ENCODE assay signal across 21 mouse cellular contexts in the genomic region with DNA sequence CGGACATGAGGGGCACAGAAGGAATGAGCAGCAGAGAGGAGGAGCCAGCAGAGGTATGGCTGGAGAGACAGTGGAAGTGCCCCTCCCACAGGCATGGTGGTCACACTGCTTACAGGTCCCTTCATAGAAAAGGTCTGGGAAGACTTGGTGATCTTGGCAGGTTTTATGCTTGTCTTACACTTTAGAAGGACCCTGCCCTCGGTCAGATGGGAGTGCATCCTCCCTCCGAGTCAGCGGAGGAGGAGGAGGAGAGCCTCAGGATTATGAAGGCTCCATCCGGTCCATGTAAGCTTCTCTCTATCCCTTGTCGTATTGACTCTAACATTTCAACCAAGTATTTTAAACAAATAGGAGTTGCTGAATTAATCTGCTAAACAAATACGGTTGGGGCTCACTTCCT.
DNase-seq lines count a peak whose midpoint lies in the region; ATAC-seq and TF ChIP-seq lines count a peak whose summit lies in the region.
"Had no signal": no experiment of that assay in that cellular context is flagged by ENCODE, and none has a peak within 500 bp of the region (broad histone marks: within the 10 kb centered on the region; RNA-seq: fewer than 3 reads in every experiment).

No protein-coding gene starts in this region.

- H3K4me1 ChIP-seq in kidney, embryonic 14.5 days (ENCODE audit: control insufficient read depth, insufficient read depth, low read length): peaks cover 26% of the 10 kb centered on the region; the same call in 1 of the 2 replicates
- H3K4me1 ChIP-seq in neural tube, embryonic 13.5 days (replicated peaks): peaks cover 14% of the 10 kb centered on the region
- H3K4me1 ChIP-seq in limb, embryonic 12.5 days (replicated peaks): peaks cover 40% of the 10 kb centered on the region
- no peaks in the 10 kb centered on the region for H3K4me1 ChIP-seq in cerebellum, adult 2 months (ENCODE audit: control insufficient read depth, insufficient read depth, low read length)
- peaks cover 6% of the 10 kb centered on the region; the same call in 1 of the 2 replicates for H3K4me1 ChIP-seq in midbrain, embryonic 14.5 days (ENCODE audit: control insufficient read depth, insufficient read depth, low read length)

- H3K4me3 ChIP-seq in kidney, embryonic 14.5 days (ENCODE audit: low read length): no peak overlapping the region
- H3K4me3 ChIP-seq in neural tube, embryonic 13.5 days: no peak overlapping the region
- no peak overlapping the region for H3K4me3 ChIP-seq in limb, embryonic 12.5 days (replicated peaks)
- H3K4me3 ChIP-seq in cerebellum, adult 2 months (replicated peaks; ENCODE audit: insufficient read depth, low read depth, low read length): no peak overlapping the region
- no peak overlapping the region for H3K4me3 ChIP-seq in midbrain, embryonic 14.5 days (replicated peaks; ENCODE audit: low read depth, low read length)
- H3K4me3 ChIP-seq: erythroblast, embryonic 14.5 days; forebrain, embryonic 12.5 days; heart, embryonic 15.5 days; hindbrain, embryonic 13.5 days; midbrain, embryonic 12.5 days; neural tube, embryonic 12.5 days had no signal

- peaks cover 3% of the 10 kb centered on the region; the same call in 1 of the 2 replicates for H3K36me3 ChIP-seq in kidney, embryonic 14.5 days (ENCODE audit: control insufficient read depth, insufficient read depth, low read length)
- peaks cover 6% of the 10 kb centered on the region; the same call in 1 of the 2 replicates for H3K36me3 ChIP-seq in neural tube, embryonic 13.5 days
- H3K36me3 ChIP-seq in limb, embryonic 12.5 days: peaks cover 55% of the 10 kb centered on the region
- H3K36me3 ChIP-seq in midbrain, embryonic 14.5 days (ENCODE audit: control insufficient read depth, insufficient read depth, low read length): no peaks in the 10 kb centered on the region

- no peaks in the 10 kb centered on the region for H3K27me3 ChIP-seq in kidney, embryonic 14.5 days (ENCODE audit: control insufficient read depth, insufficient read depth, low read length)
- no peaks in the 10 kb centered on the region for H3K27me3 ChIP-seq in neural tube, embryonic 13.5 days
- H3K27me3 ChIP-seq in limb, embryonic 12.5 days: no peaks in the 10 kb centered on the region
- H3K27me3 ChIP-seq in cerebellum, adult 2 months (ENCODE audit: control insufficient read depth, insufficient read depth, low read length): no peaks in the 10 kb centered on the region
- H3K27me3 ChIP-seq in midbrain, embryonic 14.5 days (ENCODE audit: control insufficient read depth, insufficient read depth, low read length): no peaks in the 10 kb centered on the region
- H3K27me3 ChIP-seq: forebrain, embryonic 12.5 days; heart, embryonic 15.5 days; hindbrain, embryonic 13.5 days; midbrain, embryonic 12.5 days; neural tube, embryonic 12.5 days had no signal

- peak; percentile 67; the same call in 1 of the 2 replicates for ATAC-seq in kidney, embryonic 14.5 days (ENCODE audit: low FRiP score, low TSS enrichment)
- ATAC-seq in neural tube, embryonic 13.5 days (ENCODE audit: low read depth): peak; percentile 41
- no peak for ATAC-seq in limb, embryonic 12.5 days (ENCODE audit: insufficient number of reproducible peaks, insufficient read depth, low FRiP score, low TSS enrichment, low read depth)
- no peak for ATAC-seq in midbrain, embryonic 14.5 days (ENCODE audit: low FRiP score, low TSS enrichment)

- peak overlapping the region; percentile 7; the same call in 1 of the 2 replicates for H3K27ac ChIP-seq in kidney, embryonic 14.5 days (ENCODE audit: low read depth, low read length)
- no peak overlapping the region for H3K27ac ChIP-seq in neural tube, embryonic 13.5 days (replicated peaks)
- H3K27ac ChIP-seq in limb, embryonic 12.5 days: 0 out of 2 replicates have a peak overlapping the region, but pooled peaks have one; percentile 25
- no peak overlapping the region for H3K27ac ChIP-seq in cerebellum, adult 2 months (ENCODE audit: insufficient read depth, low read length)
- H3K27ac ChIP-seq in midbrain, embryonic 14.5 days (replicated peaks; ENCODE audit: low read depth, low read length): no peak overlapping the region
- H3K27ac ChIP-seq: forebrain, embryonic 12.5 days; heart, embryonic 15.5 days; midbrain, embryonic 12.5 days; neural tube, embryonic 12.5 days had no signal

- WGBS in kidney, embryonic 14.5 days: 42% methylated on average over 7 of the region's 7 CpGs
- WGBS in neural tube, embryonic 13.5 days: 79% methylated on average over 7 of the region's 7 CpGs
- 70% methylated on average over 7 of the region's 7 CpGs for WGBS in limb, embryonic 12.5 days
- WGBS in cerebellum, adult 2 months: 80% methylated on average over 7 of the region's 7 CpGs
- 84% methylated on average over 7 of the region's 7 CpGs for WGBS in midbrain, embryonic 14.5 days

- peaks cover 6% of the 10 kb centered on the region for H3K9me3 ChIP-seq in kidney, embryonic 14.5 days (ENCODE audit: control insufficient read depth, low read length)
- peaks cover 5% of the 10 kb centered on the region; the same call in 1 of the 2 replicates for H3K9me3 ChIP-seq in neural tube, embryonic 13.5 days
- peaks cover 7% of the 10 kb centered on the region for H3K9me3 ChIP-seq in limb, embryonic 12.5 days
- no peaks in the 10 kb centered on the region for H3K9me3 ChIP-seq in midbrain, embryonic 14.5 days (ENCODE audit: control insufficient read depth, low read length)
- H3K9me3 ChIP-seq: heart, embryonic 15.5 days; hindbrain, embryonic 13.5 days; neural tube, embryonic 12.5 days had no signal

- no peak overlapping the region for H3K9ac ChIP-seq in kidney, embryonic 14.5 days (ENCODE audit: low read depth, low read length)
- no peak overlapping the region for H3K9ac ChIP-seq in neural tube, embryonic 13.5 days
- H3K9ac ChIP-seq in limb, embryonic 12.5 days (replicated peaks): no peak overlapping the region
- H3K9ac ChIP-seq in midbrain, embryonic 14.5 days (replicated peaks; ENCODE audit: low read length): no peak overlapping the region
- H3K9ac ChIP-seq: forebrain, embryonic 12.5 days; heart, embryonic 15.5 days; hindbrain, embryonic 13.5 days; midbrain, embryonic 12.5 days; neural tube, embryonic 12.5 days had no signal

- H3K4me2 ChIP-seq in kidney, embryonic 14.5 days (replicated peaks; ENCODE audit: low read depth, low read length): no peak overlapping the region; the same call in 1 of the 2 replicates
- H3K4me2 ChIP-seq in neural tube, embryonic 13.5 days: no peak overlapping the region
- H3K4me2 ChIP-seq in limb, embryonic 12.5 days: no peak overlapping the region
- H3K4me2 ChIP-seq in midbrain, embryonic 14.5 days (ENCODE audit: low read length): no peak overlapping the region
- H3K4me2 ChIP-seq: forebrain, embryonic 12.5 days; heart, embryonic 15.5 days; hindbrain, embryonic 13.5 days; midbrain, embryonic 12.5 days had no signal

- TF ChIP-seq CTCF in cerebellum, adult 2 months (IDR thresholded peaks at IDR 0.05; ENCODE audit: borderline replicate concordance, insufficient read depth, low read depth, low read length): no peak

- TF ChIP-seq POLR2A in cerebellum, adult 2 months (IDR thresholded peaks at IDR 0.05; ENCODE audit: borderline replicate concordance, insufficient read depth, low read length): no peak

- DNase-seq in kidney, adult 9 months: no peak
- no peak for DNase-seq in neural tube, embryonic 10.5 days (ENCODE audit: extremely low spot score, low spot score)
- no peak for DNase-seq in heart, adult 11 months
- DNase-seq in cerebellum, adult 2 months: no peak
- no peak for DNase-seq in midbrain, embryonic 14.5 days
- DNase-seq: adrenal gland, postnatal 10 days; cerebellum, adult 8-10 months; cerebellum, postnatal 36 days; gastrocnemius, postnatal 36 days; heart, postnatal 36 days; lung, adult 18-20 months; retina, postnatal 1 day had no signal

Comparison
In these comparisons a context has a peak if more than half of its experiments do, and no peak if none do; other contexts are left out.
1. ATAC-seq: peak in kidney, embryonic 14.5 days (single experiment) and neural tube, embryonic 13.5 days (single experiment); none in limb, embryonic 12.5 days (single experiment) and midbrain, embryonic 14.5 days (single experiment).
2. H3K27ac ChIP-seq: peak in kidney, embryonic 14.5 days (single experiment) and limb, embryonic 12.5 days (single experiment); none in neural tube, embryonic 13.5 days (single experiment), cerebellum, adult 2 months (single experiment) and midbrain, embryonic 14.5 days (single experiment).